Mouse (Mus musculus) intestine, postnatal 0 days (tissue): Measurements from ENCODE around the gene Unc13a. TPM values are rescaled to one million over a fixed set of nuclear protein-coding genes. Genes with fewer than 3 reads are reported as not detected.

Experiments used
- ATAC-seq: fragments of 200-750 bp; cut with Nextera tagmentation; 2 replicates; pipeline ENCODE4 v1.8.0; 2017; ENCODE audit warnings: mild to moderate bottlenecking, moderate TSS enrichment, moderate library complexity
- H3K27ac ChIP-seq: fragments of 300-500 bp; sonication (generic); 2 replicates; pipeline ENCODE4 v1.5.1; 2014; ENCODE audit warnings: mild to moderate bottlenecking, low read depth, low read length, moderate library complexity
- H3K27me3 ChIP-seq: fragments of 300-500 bp; sonication (generic); replicated peaks from 2 replicates; pipeline ENCODE4 v1.6.1; 2014; ENCODE audit warnings: low read length, mixed read lengths; ENCODE audit not compliant: control insufficient read depth, insufficient read depth
- H3K36me3 ChIP-seq: fragments of 300-500 bp; sonication (generic); 2 replicates; pipeline ENCODE4 v1.6.1; 2014; ENCODE audit warnings: mild to moderate bottlenecking, moderate library complexity; ENCODE audit not compliant: control insufficient read depth, insufficient read depth
- H3K4me1 ChIP-seq: fragments of 300-500 bp; sonication (generic); replicated peaks from 2 replicates; pipeline ENCODE4 v1.6.1; 2014; ENCODE audit warnings: antibody characterized with exemption, low read length, mixed read lengths; ENCODE audit not compliant: control insufficient read depth, insufficient read depth
- H3K4me2 ChIP-seq: fragments of 300-500 bp; sonication (generic); replicated peaks from 2 replicates; pipeline ENCODE4 v1.6.1; 2014; ENCODE audit warnings: low read depth, mild to moderate bottlenecking, moderate library complexity
- H3K4me3 ChIP-seq: fragments of 300-500 bp; sonication (generic); 2 replicates; pipeline ENCODE4 v1.5.1; 2014; ENCODE audit warnings: low read depth, low read length
- H3K9ac ChIP-seq: fragments of 300-500 bp; sonication (generic); 2 replicates; pipeline ENCODE4 v1.6.1; 2014; ENCODE audit warnings: mild to moderate bottlenecking, low read depth, low read length
- H3K9me3 ChIP-seq: fragments of 300-500 bp; sonication (generic); 2 replicates; pipeline ENCODE4 v1.6.1; 2016; ENCODE audit warnings: mixed run types; ENCODE audit not compliant: control insufficient read depth
- CTCF ChIP-seq: sonication (generic); IDR thresholded peaks from 2 replicates; pipeline ENCODE4 v1.5.1; 2016; ENCODE audit warnings: low read depth, mild to moderate bottlenecking, control low read depth, antibody characterized with exemption, moderate library complexity
- WGBS: fragments of 180-500 bp; shearing (Covaris S2); extraction: QIAGEN DNeasy Blood & Tissue Kit; methylation state at CpG from one replicate; pipeline ENCODE4 v1.1.7; 2014; 5-methylcytosine and 5-hydroxymethylcytosine counted together
- polyA plus RNA-seq: library from polyadenylated mRNA; unstranded; fragments of >200 nt; fragmentation: Nextera tagmentation; extraction: Ambion mirVana; gene quantifications from 2 replicates; pipeline ENCODE4 v1.2.1, GENCODE M21; 2015

Unc13a gene
- polyA plus RNA-seq, 1 experiment from 2014 or later = 0.72 TPM

- H3K9me3 ChIP-seq = no peaks in the 10 kb centered on the region
- no peak overlapping the region for H3K9ac ChIP-seq
- 4% methylated on average over 22 of the region's 22 CpGs for whole genome bisulfite sequencing
- ATAC-seq = peak; percentile 37
- H3K4me1 ChIP-seq = no peaks in the 10 kb centered on the region
- no peaks in the 10 kb centered on the region for H3K36me3 ChIP-seq
- peak overlapping the region; percentile 6; the same call in 1 of the 2 replicates for H3K4me3 ChIP-seq
- no peak overlapping the region for H3K27ac ChIP-seq
- H3K4me2 ChIP-seq = peak overlapping the region; percentile 41
- no peak for TF ChIP-seq CTCF
- H3K27me3 ChIP-seq = peaks cover 26% of the 10 kb centered on the region
These were observed 6.0 kb downstream of the Unc13a start for GRCm38 (mm10) chr8:71665331-71666130.

GRCm38 (mm10) chr8:71660325-71661120 is 11.0 kb downstream of the Unc13a start:
- Histone ChIP-seq H3K27me3 (peaks cover 28% of the 10 kb centered on the region), H3K4me2 (0 out of 2 replicates have a peak overlapping the region, but pooled peaks have one; percentile 24)
- peak; percentile 17; the same call in 1 of the 2 replicates for ATAC-seq

GRCm38 (mm10) chr8:71659751-71660150 is 11.8 kb downstream of the Unc13a start:
- Histone ChIP-seq H3K9ac (no peak overlapping the region), H3K4me2 (no peak overlapping the region)

More at GRCm38 (mm10) chr8:71660325-71661120, 11.0 kb downstream of the Unc13a start:
- Histone ChIP-seq H3K27ac (no peak overlapping the region; the same call in 1 of the 2 replicates), H3K4me3 (no peak overlapping the region), H3K36me3 (no peaks in the 10 kb centered on the region), H3K9me3 (no peaks in the 10 kb centered on the region), H3K4me1 (no peaks in the 10 kb centered on the region), H3K9ac (no peak overlapping the region)
- TF ChIP-seq CTCF = peak; percentile 96
- 11% methylated on average over 36 of the region's 36 CpGs for WGBS

GRCm38 (mm10) chr8:71658515-71659049 is 13.0 kb downstream of the Unc13a start:
- Histone ChIP-seq H3K4me1 (no peaks in the 10 kb centered on the region), H3K9me3 (no peaks in the 10 kb centered on the region), H3K36me3 (no peaks in the 10 kb centered on the region), H3K4me3 (no peak overlapping the region), H3K27me3 (peaks cover 46% of the 10 kb centered on the region), H3K27ac (no peak overlapping the region), H3K4me2 (peak overlapping the region; percentile 17; the same call in 1 of the 2 replicates), H3K9ac (no peak overlapping the region)
- no peak for TF ChIP-seq CTCF
- WGBS = 22% methylated on average over 17 of the region's 17 CpGs
- 0 out of 2 replicates have a peak, but pooled peaks have one; percentile 25 for ATAC-seq

More at GRCm38 (mm10) chr8:71659751-71660150, 11.8 kb downstream of the Unc13a start:
- Histone ChIP-seq H3K36me3 (no peaks in the 10 kb centered on the region), H3K27me3 (peaks cover 35% of the 10 kb centered on the region), H3K9me3 (no peaks in the 10 kb centered on the region), H3K4me3 (no peak overlapping the region), H3K4me1 (no peaks in the 10 kb centered on the region), H3K27ac (no peak overlapping the region)
- no peak for ATAC-seq
- TF ChIP-seq CTCF = no peak
- WGBS = 68% methylated on average over 1 of the region's 1 CpGs

- Histone ChIP-seq H3K9me3 (no peaks in the 10 kb centered on the region), H3K27ac (no peak overlapping the region), H3K4me3 (no peak overlapping the region), H3K27me3 (peaks cover 46% of the 10 kb centered on the region), H3K36me3 (no peaks in the 10 kb centered on the region), H3K4me1 (no peaks in the 10 kb centered on the region), H3K4me2 (0 out of 2 replicates have a peak overlapping the region, but pooled peaks have one; percentile 17), H3K9ac (no peak overlapping the region)
- TF ChIP-seq CTCF = no peak
- ATAC-seq = no peak
- 32% methylated on average over 9 of the region's 9 CpGs for WGBS
These were observed 13.7 kb downstream of the Unc13a start for GRCm38 (mm10) chr8:71657816-71658215.

- no peaks in the 10 kb centered on the region for H3K9me3 ChIP-seq
- peaks cover 40% of the 10 kb centered on the region for H3K27me3 ChIP-seq
- H3K4me2 ChIP-seq = peak overlapping the region; percentile 35
- H3K36me3 ChIP-seq = no peaks in the 10 kb centered on the region
- no peak for TF ChIP-seq CTCF
- H3K4me1 ChIP-seq = no peaks in the 10 kb centered on the region
- peak; percentile 59 for ATAC-seq
- no peak overlapping the region for H3K9ac ChIP-seq
- H3K4me3 ChIP-seq = peak overlapping the region; percentile 7; the same call in 1 of the 2 replicates
- H3K27ac ChIP-seq = no peak overlapping the region
- 1% methylated on average over 24 of the region's 24 CpGs for WGBS
These were observed 17.0 kb downstream of the Unc13a start for GRCm38 (mm10) chr8:71654600-71654999.
